Mouse (Mus musculus) bone marrow, adult 2 months (tissue): ENCODE measurements around the gene Olig3.

Source experiments
- CTCF ChIP-seq: fragments of 200-500 bp; IDR thresholded peaks from 2 replicates; pipeline ENCODE4 v1.5.1; 2011; ENCODE audit warnings: low read length, control low read depth; ENCODE audit not compliant: control insufficient read depth, insufficient read depth
- POLR2A ChIP-seq: fragments of 200-500 bp; IDR thresholded peaks from 2 replicates; pipeline ENCODE4 v1.6.1; 2011; ENCODE audit warnings: low read depth, mild to moderate bottlenecking, control low read depth, low read length, borderline replicate concordance; ENCODE audit not compliant: control insufficient read depth

GRCm38 (mm10) chr10:19321781-19322180, 34.6 kb upstream of the Olig3 start:
- no peak for TF ChIP-seq POLR2A
- TF ChIP-seq CTCF, result no peak
